Mouse (Mus musculus): ENCODE results near the gene Ddx21. TPM values are rescaled to one million over a fixed set of nuclear protein-coding genes. Genes with fewer than 3 reads are reported as not detected.

Ddx21 gene
- total and polyA plus RNA-seq, 2 experiments from 2014 or later = 10.1 to 15.8 TPM

DNA sequence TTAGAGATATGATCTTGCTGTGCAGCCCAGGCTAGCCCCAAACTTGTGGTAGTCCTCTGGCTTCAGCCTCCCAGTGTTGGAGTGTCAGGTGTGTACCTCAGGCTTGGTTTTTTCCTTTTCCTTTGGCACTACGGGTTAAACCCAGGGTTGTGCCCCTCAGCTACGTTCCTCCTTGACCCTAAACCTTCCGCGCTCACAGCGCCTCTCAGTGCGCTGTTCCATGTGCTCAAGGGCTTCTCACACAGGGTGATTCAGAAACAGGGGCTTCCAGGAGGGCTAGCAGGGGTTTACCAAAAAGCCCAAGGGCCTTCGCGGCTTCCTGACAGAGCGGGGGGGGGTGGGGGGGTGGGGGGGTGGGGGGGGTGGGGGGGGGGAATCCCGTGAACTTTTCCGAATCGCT lies 59.6 kb downstream of the Ddx21 start:
- DNase-seq (ENCODE audit: low spot score) (no peak), ATAC-seq (no peak)
- 89% methylated on average over 12 of the region's 12 CpGs for WGBS
- Histone ChIP-seq H3K4me1 (ENCODE audit: insufficient read depth, low read length) (no peaks in the 10 kb centered on the region), H3K4me3 (ENCODE audit: low read length) (no peak overlapping the region), H3K27me3 (ENCODE audit: insufficient read depth, low read length) (no peaks in the 10 kb centered on the region), H3K9me3 (ENCODE audit: low read length) (no peaks in the 10 kb centered on the region), H3K36me3 (ENCODE audit: insufficient read depth, low read length) (no peaks in the 10 kb centered on the region), H3K9ac (replicated peaks; ENCODE audit: low read length) (no peak overlapping the region), H3K27ac (no peak overlapping the region), H3K4me2 (ENCODE audit: low read depth, low read length) (no peak overlapping the region)
- no peak for TF ChIP-seq CTCF (IDR thresholded peaks at IDR 0.05; ENCODE audit: low read depth)

DNA sequence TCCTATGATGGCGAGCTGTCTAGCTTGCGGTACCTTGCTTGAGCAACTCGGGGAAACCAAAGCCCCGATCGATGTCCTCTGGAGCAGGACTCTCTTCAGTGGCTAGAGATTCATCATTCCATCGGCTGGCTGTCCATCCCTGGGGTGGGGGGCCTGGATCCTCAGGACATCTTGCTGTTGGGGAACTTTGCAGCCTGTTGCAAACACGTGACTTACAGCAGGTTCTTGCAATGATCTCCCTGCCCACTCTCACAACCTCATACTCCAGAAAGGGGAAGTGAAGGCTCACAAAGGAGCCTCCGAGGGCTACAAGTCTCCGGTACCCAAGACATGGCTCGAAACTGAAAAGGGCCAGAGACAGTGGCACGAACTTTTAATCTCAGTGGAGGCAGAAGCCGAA lies 60.6 kb downstream of the Ddx21 start:
- H3K9me3 ChIP-seq (ENCODE audit: low read length) = no peaks in the 10 kb centered on the region
- H3K36me3 ChIP-seq (ENCODE audit: insufficient read depth, low read length) = no peaks in the 10 kb centered on the region
- no peaks in the 10 kb centered on the region for H3K4me1 ChIP-seq (ENCODE audit: insufficient read depth, low read length)
- H3K4me2 ChIP-seq (ENCODE audit: low read depth, low read length) = no peak overlapping the region
- DNase-seq (ENCODE audit: low spot score) = no peak
- no peak overlapping the region for H3K27ac ChIP-seq
- no peaks in the 10 kb centered on the region for H3K27me3 ChIP-seq (ENCODE audit: insufficient read depth, low read length)
- no peak for ATAC-seq
- H3K4me3 ChIP-seq (ENCODE audit: low read length) = no peak overlapping the region
- no peak for TF ChIP-seq CTCF (IDR thresholded peaks at IDR 0.05; ENCODE audit: low read depth)
- WGBS = 92% methylated on average over 12 of the region's 12 CpGs
- H3K9ac ChIP-seq (replicated peaks; ENCODE audit: low read length) = no peak overlapping the region

DNA sequence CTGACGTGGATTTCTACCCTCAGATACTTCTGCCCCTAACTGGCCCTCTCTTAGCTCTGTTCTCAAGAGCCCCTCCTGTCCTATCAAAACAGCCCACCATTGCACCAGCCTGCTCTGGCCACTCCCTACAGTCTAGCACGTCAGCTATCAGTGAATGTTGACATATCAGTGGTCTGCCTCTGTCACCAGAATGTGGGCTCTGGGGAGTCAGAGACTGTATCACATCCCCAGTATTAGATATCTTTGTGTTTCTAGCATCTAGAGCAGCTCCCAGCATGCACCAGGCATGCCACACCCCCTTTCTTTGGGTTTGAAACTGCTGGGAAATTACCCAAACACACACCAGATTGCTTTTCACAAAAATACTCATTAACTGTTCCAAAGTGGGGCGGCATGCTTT lies 61.3 kb downstream of the Ddx21 start:
- no peak overlapping the region for H3K9ac ChIP-seq (replicated peaks; ENCODE audit: low read length)
- no peak for DNase-seq (ENCODE audit: low spot score)
- 72% methylated on average over 3 of the region's 3 CpGs for WGBS
- H3K4me1 ChIP-seq (ENCODE audit: insufficient read depth, low read length) = no peaks in the 10 kb centered on the region
- H3K4me3 ChIP-seq (ENCODE audit: low read length) = no peak overlapping the region
- no peaks in the 10 kb centered on the region for H3K27me3 ChIP-seq (ENCODE audit: insufficient read depth, low read length)
- H3K36me3 ChIP-seq (ENCODE audit: insufficient read depth, low read length) = no peaks in the 10 kb centered on the region
- no peak for ATAC-seq
- H3K27ac ChIP-seq = no peak overlapping the region
- H3K4me2 ChIP-seq (ENCODE audit: low read depth, low read length) = no peak overlapping the region
- TF ChIP-seq CTCF (IDR thresholded peaks at IDR 0.05; ENCODE audit: low read depth) = no peak
- H3K9me3 ChIP-seq (ENCODE audit: low read length) = no peaks in the 10 kb centered on the region

DNA sequence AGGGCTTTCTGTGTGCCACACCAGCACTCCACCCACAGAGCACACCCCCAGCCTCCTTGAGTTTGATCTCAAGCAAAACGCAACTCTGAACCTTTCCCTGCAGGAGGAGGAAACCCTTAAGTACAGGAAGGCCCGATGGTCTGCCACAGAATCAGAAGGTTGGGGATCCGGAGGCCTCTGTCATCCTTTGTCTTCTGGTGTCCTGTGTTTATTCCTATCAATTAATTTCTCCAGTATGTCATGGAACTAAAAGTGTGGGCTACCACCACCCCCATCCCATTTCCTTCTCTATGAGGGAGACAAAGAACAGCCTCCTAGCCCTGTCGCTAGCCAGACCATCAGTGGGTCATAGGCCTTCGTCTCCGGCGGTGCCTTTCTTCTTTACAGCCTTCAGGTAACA lies 67.6 kb downstream of the Ddx21 start:
- H3K4me1 ChIP-seq (ENCODE audit: insufficient read depth, low read length) = no peaks in the 10 kb centered on the region

DNA sequence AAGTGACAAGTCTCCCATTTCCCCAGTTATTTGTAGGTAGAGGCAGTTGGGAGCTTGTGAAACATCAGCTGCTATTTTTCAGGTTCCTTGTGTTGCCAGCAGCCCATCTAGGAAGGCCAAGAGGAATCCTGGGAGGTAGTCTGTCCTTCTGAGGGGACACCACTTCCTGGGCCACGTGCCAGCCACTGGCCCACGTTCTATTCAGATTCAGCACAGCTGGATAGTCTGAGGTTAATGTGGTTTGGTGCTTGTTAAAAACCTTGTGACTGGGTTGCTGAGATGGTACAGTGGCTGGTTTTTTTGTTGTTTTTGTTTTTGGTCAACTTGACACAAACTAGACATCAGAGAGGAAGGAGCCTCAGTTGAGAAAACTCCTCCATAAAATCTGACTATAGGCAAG lies 69.2 kb downstream of the Ddx21 start:
- H3K4me2 ChIP-seq (ENCODE audit: low read depth, low read length) = no peak overlapping the region
- H3K36me3 ChIP-seq (ENCODE audit: insufficient read depth, low read length) = no peaks in the 10 kb centered on the region
- no peaks in the 10 kb centered on the region for H3K4me1 ChIP-seq (ENCODE audit: insufficient read depth, low read length)
- ATAC-seq (no peak), DNase-seq (ENCODE audit: low spot score) (no peak)
- no peak overlapping the region for H3K4me3 ChIP-seq (ENCODE audit: low read length)
- TF ChIP-seq CTCF (IDR thresholded peaks at IDR 0.05; ENCODE audit: low read depth) = no peak
- H3K9ac ChIP-seq (replicated peaks; ENCODE audit: low read length) = no peak overlapping the region
- H3K9me3 ChIP-seq (ENCODE audit: low read length) = no peaks in the 10 kb centered on the region
- 34% methylated on average over 2 of the region's 2 CpGs for WGBS
- H3K27me3 ChIP-seq (ENCODE audit: insufficient read depth, low read length) = no peaks in the 10 kb centered on the region
- H3K27ac ChIP-seq = no peak overlapping the region

More for the DNA sequence above, 67.6 kb downstream of the Ddx21 start:
- WGBS = 87% methylated on average over 7 of the region's 7 CpGs
- Histone ChIP-seq H3K9ac (replicated peaks; ENCODE audit: low read length) (no peak overlapping the region), H3K27ac (no peak overlapping the region), H3K4me2 (ENCODE audit: low read depth, low read length) (no peak overlapping the region), H3K27me3 (ENCODE audit: insufficient read depth, low read length) (no peaks in the 10 kb centered on the region), H3K9me3 (ENCODE audit: low read length) (no peaks in the 10 kb centered on the region), H3K36me3 (ENCODE audit: insufficient read depth, low read length) (no peaks in the 10 kb centered on the region), H3K4me3 (ENCODE audit: low read length) (no peak overlapping the region)
- DNase-seq (ENCODE audit: low spot score) (no peak), ATAC-seq (no peak)
- no peak for TF ChIP-seq CTCF (IDR thresholded peaks at IDR 0.05; ENCODE audit: low read depth)

Other genes starting within 250 kb of the Ddx21 start
- 87.7 and 99.6 TPM in 2 replicates for gene Hk1, start 222.4 kb downstream of the Ddx21 start, total RNA-seq (2014; rRNA removed)
- 140 and 144 TPM in 2 replicates for gene Hk1, start 222.4 kb downstream of the Ddx21 start, polyA plus RNA-seq (2015; fragmentation: Nextera tagmentation; extraction: Ambion mirVana)
- gene Hkdc1, start 179.8 kb downstream of the Ddx21 start, total RNA-seq (2014; rRNA removed) = 2.1 and 2.5 TPM in 2 replicates
- 0.82 and 1.1 TPM in 2 replicates for gene Hkdc1, start 179.8 kb downstream of the Ddx21 start, polyA plus RNA-seq (2015; fragmentation: Nextera tagmentation; extraction: Ambion mirVana)
- 1.9 and 2.4 TPM in 2 replicates for gene 4930507D05Rik, start 152.8 kb downstream of the Ddx21 start, total RNA-seq (2014; rRNA removed)
- 1.0 and 1.5 TPM in 2 replicates for gene 4930507D05Rik, start 152.8 kb downstream of the Ddx21 start, polyA plus RNA-seq (2015; fragmentation: Nextera tagmentation; extraction: Ambion mirVana)
- 24.8 and 25.8 TPM in 2 replicates for gene Supv3l1, start 152.5 kb downstream of the Ddx21 start, total RNA-seq (2014; rRNA removed)
- 15.8 and 16.7 TPM in 2 replicates for gene Supv3l1, start 152.5 kb downstream of the Ddx21 start, polyA plus RNA-seq (2015; fragmentation: Nextera tagmentation; extraction: Ambion mirVana)
- gene Vps26a, start 115.5 kb downstream of the Ddx21 start, total RNA-seq (2014; rRNA removed) = 21.6 and 21.8 TPM in 2 replicates
- 45.7 and 52.4 TPM in 2 replicates for gene Vps26a, start 115.5 kb downstream of the Ddx21 start, polyA plus RNA-seq (2015; fragmentation: Nextera tagmentation; extraction: Ambion mirVana)
- gene Srgn, start 74.8 kb downstream of the Ddx21 start, total RNA-seq (2014; rRNA removed) = 6.5 and 7.4 TPM in 2 replicates
- 20.8 and 22.0 TPM in 2 replicates for gene Srgn, start 74.8 kb downstream of the Ddx21 start, polyA plus RNA-seq (2015; fragmentation: Nextera tagmentation; extraction: Ambion mirVana)
- gene Kif1bp, start 23.8 kb downstream of the Ddx21 start, total RNA-seq (2014; rRNA removed) = 78.2 and 99.3 TPM in 2 replicates
- gene Kif1bp, start 23.8 kb downstream of the Ddx21 start, polyA plus RNA-seq (2015; fragmentation: Nextera tagmentation; extraction: Ambion mirVana) = 69.6 and 71.2 TPM in 2 replicates
- 27.5 and 34.8 TPM in 2 replicates for gene Ddx50, start 48.9 kb upstream of the Ddx21 start, total RNA-seq (2014; rRNA removed)
- 76.8 and 77.5 TPM in 2 replicates for gene Ddx50, start 48.9 kb upstream of the Ddx21 start, polyA plus RNA-seq (2015; fragmentation: Nextera tagmentation; extraction: Ambion mirVana)
- gene Stox1, start 123.8 kb upstream of the Ddx21 start, total RNA-seq (2014; rRNA removed) = 3.9 and 5.2 TPM in 2 replicates
- 3.6 and 4.8 TPM in 2 replicates for gene Stox1, start 123.8 kb upstream of the Ddx21 start, polyA plus RNA-seq (2015; fragmentation: Nextera tagmentation; extraction: Ambion mirVana)
- 54.9 and 74.7 TPM in 2 replicates for gene Ccar1, start 190.0 kb upstream of the Ddx21 start, total RNA-seq (2014; rRNA removed)
- gene Ccar1, start 190.0 kb upstream of the Ddx21 start, polyA plus RNA-seq (2015; fragmentation: Nextera tagmentation; extraction: Ambion mirVana) = 78.3 and 81.7 TPM in 2 replicates

Measured in hindbrain, postnatal 0 days (tissue).